Mouse (Mus musculus) midbrain, embryonic 12.5 days (tissue): Measurements from ENCODE around the gene Samd8. TPM values are rescaled to one million over a fixed set of nuclear protein-coding genes. Genes with fewer than 3 reads are reported as not detected.

Experiments
- ATAC-seq: fragments of 200-750 bp; cut with Nextera tagmentation; 2 replicates; pipeline ENCODE4 v1.8.0; 2017; ENCODE audit warnings: low read depth, moderate TSS enrichment, moderate library complexity; ENCODE audit not compliant: low FRiP score
- H3K27ac ChIP-seq: fragments of 300-500 bp; sonication (generic); replicated peaks from 2 replicates; pipeline ENCODE4 v1.5.1; 2016; ENCODE audit warnings: mild to moderate bottlenecking
- H3K27me3 ChIP-seq: fragments of 300-500 bp; sonication (generic); 2 replicates; pipeline ENCODE4 v1.6.1; 2016; ENCODE audit warnings: mild to moderate bottlenecking
- H3K36me3 ChIP-seq: fragments of 300-500 bp; sonication (generic); 2 replicates; pipeline ENCODE4 v1.6.1; 2016
- H3K4me1 ChIP-seq: fragments of 300-500 bp; sonication (generic); 2 replicates; pipeline ENCODE4 v1.6.1; 2016
- H3K4me2 ChIP-seq: fragments of 300-500 bp; sonication (generic); replicated peaks from 2 replicates; pipeline ENCODE4 v1.6.1; 2016; ENCODE audit warnings: mild to moderate bottlenecking, moderate library complexity
- H3K4me3 ChIP-seq: fragments of 300-500 bp; sonication (generic); 2 replicates; pipeline ENCODE4 v1.5.1; 2016; ENCODE audit warnings: mild to moderate bottlenecking
- H3K9ac ChIP-seq: fragments of 300-500 bp; sonication (generic); replicated peaks from 2 replicates; pipeline ENCODE4 v1.6.1; 2016; ENCODE audit warnings: mild to moderate bottlenecking, moderate library complexity
- H3K9me3 ChIP-seq: fragments of 300-500 bp; sonication (generic); 2 replicates; pipeline ENCODE4 v1.6.1; 2016; ENCODE audit warnings: mild to moderate bottlenecking
- WGBS: fragments of 180-500 bp; shearing (Covaris S2); methylation state at CpG from one replicate; pipeline ENCODE4 v1.1.7; 2016; 5-methylcytosine and 5-hydroxymethylcytosine counted together
- polyA plus RNA-seq: library from polyadenylated mRNA; unstranded; fragments of >200 nt; fragmentation: Nextera tagmentation; extraction: Ambion mirVana; gene quantifications from 2 replicates; pipeline ENCODE4 v1.2.1, GENCODE M21; 2016

Samd8 gene
- polyA plus RNA-seq, 1 experiment from 2014 or later: 14.3 TPM

GRCm38 (mm10) chr14:21747436-21748141 lies 2.7 kb upstream of the Samd8 start:
- Histone ChIP-seq H3K4me2 (no peak overlapping the region), H3K4me3 (no peak overlapping the region), H3K4me1 (peaks cover 13% of the 10 kb centered on the region), H3K27ac (no peak overlapping the region), H3K9me3 (no peaks in the 10 kb centered on the region), H3K9ac (no peak overlapping the region), H3K36me3 (no peaks in the 10 kb centered on the region), H3K27me3 (peaks cover 7% of the 10 kb centered on the region; the same call in 1 of the 2 replicates)
- WGBS: 83% methylated on average over 14 of the region's 14 CpGs
- ATAC-seq: no peak

- H3K9ac ChIP-seq: no peak overlapping the region
- H3K27ac ChIP-seq: no peak overlapping the region
- peaks cover 7% of the 10 kb centered on the region; the same call in 1 of the 2 replicates for H3K27me3 ChIP-seq
- H3K36me3 ChIP-seq: no peaks in the 10 kb centered on the region
- H3K4me1 ChIP-seq: peaks cover 16% of the 10 kb centered on the region
- H3K4me3 ChIP-seq: no peak overlapping the region
- H3K9me3 ChIP-seq: no peaks in the 10 kb centered on the region
- WGBS: 44% methylated on average over 15 of the region's 15 CpGs
- no peak for ATAC-seq
- H3K4me2 ChIP-seq: no peak overlapping the region
Observed at GRCm38 (mm10) chr14:21748142-21748870, 2.0 kb upstream of the Samd8 start.

- ATAC-seq: peak; percentile 74
- Histone ChIP-seq H3K4me1 (peaks cover 16% of the 10 kb centered on the region), H3K9me3 (no peaks in the 10 kb centered on the region), H3K9ac (peak within 1 kb of the TSS; percentile 87), H3K27ac (peak within 1 kb of the TSS; percentile 84), H3K4me2 (peak within 1 kb of the TSS; percentile 71), H3K27me3 (no peaks in the 10 kb centered on the region), H3K36me3 (no peaks in the 10 kb centered on the region), H3K4me3 (peak within 1 kb of the TSS; percentile 77)
- WGBS: under 1% methylated on average over 26 of the region's 26 CpGs
Observed at GRCm38 (mm10) chr14:21750881-21751542, 681 bp downstream of the Samd8 start, which contains the start of gene Dusp13. Gene Dusp13 (minus strand): TSS chr14:21751181.

GRCm38 (mm10) chr14:21752411-21752810 lies 2.1 kb downstream of the Samd8 start:
- Histone ChIP-seq H3K27ac (no peak overlapping the region), H3K4me2 (peak overlapping the region; percentile 71; the same call in 1 of the 2 replicates), H3K9ac (no peak overlapping the region), H3K4me1 (peaks cover 16% of the 10 kb centered on the region), H3K4me3 (no peak overlapping the region), H3K9me3 (no peaks in the 10 kb centered on the region), H3K27me3 (no peaks in the 10 kb centered on the region), H3K36me3 (no peaks in the 10 kb centered on the region)
- WGBS: 92% methylated on average over 3 of the region's 3 CpGs
- no peak for ATAC-seq

- ATAC-seq: no peak
- peaks cover 16% of the 10 kb centered on the region for H3K4me1 ChIP-seq
- no peak overlapping the region for H3K4me3 ChIP-seq
- no peaks in the 10 kb centered on the region for H3K36me3 ChIP-seq
- no peak overlapping the region for H3K9ac ChIP-seq
- WGBS: 85% methylated on average over 4 of the region's 4 CpGs
- no peak overlapping the region for H3K4me2 ChIP-seq
- no peaks in the 10 kb centered on the region for H3K9me3 ChIP-seq
- no peak overlapping the region for H3K27ac ChIP-seq
- no peaks in the 10 kb centered on the region for H3K27me3 ChIP-seq
Observed at GRCm38 (mm10) chr14:21753367-21753766, 3.0 kb downstream of the Samd8 start.

DNA sequence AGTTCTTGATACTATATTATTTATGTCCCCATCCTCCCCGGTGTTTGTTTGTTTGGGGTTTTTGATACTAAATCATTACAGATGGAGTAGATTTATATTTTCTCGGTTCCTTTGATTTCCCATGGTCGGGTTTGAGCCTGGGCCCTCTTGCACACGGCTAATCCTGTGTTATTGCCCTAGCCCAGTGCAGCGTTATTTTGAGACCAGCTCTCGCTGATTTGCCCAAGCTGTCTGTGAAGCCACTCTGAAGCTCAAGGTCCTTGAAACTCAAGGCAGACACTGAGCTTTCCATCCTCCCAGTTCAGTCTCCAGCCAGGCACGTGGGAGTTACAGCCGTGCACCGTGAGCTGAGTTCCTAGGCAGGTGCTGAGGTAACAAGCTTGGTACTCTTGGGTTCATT lies 11.2 kb downstream of the Samd8 start:
- Histone ChIP-seq H3K4me1 (peaks cover 4% of the 10 kb centered on the region; the same call in 1 of the 2 replicates), H3K4me2 (no peak overlapping the region), H3K27me3 (no peaks in the 10 kb centered on the region), H3K27ac (no peak overlapping the region), H3K4me3 (no peak overlapping the region), H3K9ac (no peak overlapping the region), H3K9me3 (no peaks in the 10 kb centered on the region), H3K36me3 (no peaks in the 10 kb centered on the region)
- WGBS: 90% methylated on average over 9 of the region's 9 CpGs
- no peak for ATAC-seq

- H3K4me1 ChIP-seq: peaks cover 12% of the 10 kb centered on the region
- no peaks in the 10 kb centered on the region for H3K36me3 ChIP-seq
- no peak overlapping the region for H3K9ac ChIP-seq
- no peaks in the 10 kb centered on the region for H3K27me3 ChIP-seq
- ATAC-seq: no peak
- H3K4me2 ChIP-seq: no peak overlapping the region
- no peaks in the 10 kb centered on the region for H3K9me3 ChIP-seq
- no peak overlapping the region for H3K27ac ChIP-seq
- WGBS: 88% methylated on average over 3 of the region's 3 CpGs
- H3K4me3 ChIP-seq: no peak overlapping the region
Observed at GRCm38 (mm10) chr14:21763736-21764135, 13.4 kb downstream of the Samd8 start.

DNA sequence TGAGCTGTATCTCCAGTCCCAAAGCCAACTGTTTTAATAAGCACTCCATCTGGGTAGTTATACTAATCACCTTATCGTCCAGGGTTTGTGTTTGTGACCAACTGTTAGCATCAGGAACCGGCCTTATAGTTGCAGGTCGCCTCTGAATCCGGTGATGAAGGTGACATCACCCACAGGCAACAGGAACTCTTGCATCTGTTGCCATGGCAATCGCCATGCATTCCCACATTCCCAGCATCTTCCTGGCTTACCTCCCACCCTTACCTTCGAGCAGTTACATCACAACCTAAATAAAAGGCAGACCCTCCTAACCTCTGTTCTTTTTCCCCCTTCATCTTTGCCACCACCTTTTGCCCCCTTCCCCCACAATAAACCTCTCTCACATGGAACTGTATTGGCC lies 14.3 kb downstream of the Samd8 start:
- ATAC-seq: no peak
- H3K4me3 ChIP-seq: no peak overlapping the region
- peaks cover 16% of the 10 kb centered on the region for H3K4me1 ChIP-seq
- H3K27me3 ChIP-seq: no peaks in the 10 kb centered on the region
- H3K36me3 ChIP-seq: no peaks in the 10 kb centered on the region
- no peak overlapping the region for H3K27ac ChIP-seq
- 88% methylated on average over 6 of the region's 6 CpGs for WGBS
- H3K9ac ChIP-seq: no peak overlapping the region
- H3K4me2 ChIP-seq: no peak overlapping the region
- no peaks in the 10 kb centered on the region for H3K9me3 ChIP-seq

- 70% methylated on average over 7 of the region's 7 CpGs for WGBS
- no peak for ATAC-seq
- no peaks in the 10 kb centered on the region for H3K9me3 ChIP-seq
Observed at GRCm38 (mm10) chr14:21765754-21766397, 15.5 kb downstream of the Samd8 start.

DNA sequence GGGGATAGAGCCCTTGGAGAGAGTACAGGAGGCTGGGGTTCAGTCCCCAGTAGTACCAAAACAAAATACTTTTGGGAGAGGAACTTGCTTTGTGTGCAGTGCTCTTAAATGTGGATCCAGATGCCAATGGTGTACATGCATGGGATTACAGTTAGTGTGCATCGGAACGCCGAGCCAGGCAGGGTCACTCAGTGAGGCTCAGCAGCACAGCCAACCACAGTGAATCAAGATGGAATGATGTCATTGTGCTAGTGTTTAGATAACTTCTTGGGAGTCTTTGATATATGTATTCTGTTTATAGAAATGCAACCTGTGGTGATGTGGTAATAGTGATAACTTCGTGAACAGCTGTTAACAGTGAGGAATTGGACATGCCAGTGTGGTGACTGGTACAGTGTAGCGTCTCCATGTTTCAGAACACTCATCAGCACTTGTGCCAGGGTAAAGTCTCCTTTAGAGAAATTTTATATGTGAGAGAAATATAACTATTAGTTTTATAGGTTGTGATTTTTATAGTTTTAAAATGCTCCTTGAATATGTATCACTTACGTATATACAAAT lies 16.1 kb downstream of the Samd8 start:
- Histone ChIP-seq H3K4me1 (peaks cover 16% of the 10 kb centered on the region), H3K4me3 (no peak overlapping the region), H3K36me3 (no peaks in the 10 kb centered on the region), H3K9me3 (no peaks in the 10 kb centered on the region), H3K9ac (no peak overlapping the region), H3K4me2 (no peak overlapping the region), H3K27ac (no peak overlapping the region), H3K27me3 (no peaks in the 10 kb centered on the region)
- 94% methylated on average over 6 of the region's 6 CpGs for WGBS
- ATAC-seq: no peak

More at GRCm38 (mm10) chr14:21765754-21766397, 15.5 kb downstream of the Samd8 start:
- Histone ChIP-seq H3K4me3 (no peak overlapping the region), H3K9ac (no peak overlapping the region), H3K36me3 (no peaks in the 10 kb centered on the region), H3K4me1 (peaks cover 16% of the 10 kb centered on the region), H3K4me2 (no peak overlapping the region), H3K27ac (no peak overlapping the region), H3K27me3 (no peaks in the 10 kb centered on the region)

- Histone ChIP-seq H3K27me3 (no peaks in the 10 kb centered on the region), H3K4me3 (no peak overlapping the region), H3K4me2 (no peak overlapping the region), H3K27ac (no peak overlapping the region), H3K36me3 (0 out of 2 replicates have a peak, but pooled peaks cover 7% of the 10 kb centered on the region), H3K9me3 (no peaks in the 10 kb centered on the region), H3K9ac (no peak overlapping the region), H3K4me1 (peaks cover 12% of the 10 kb centered on the region)
- 81% methylated on average over 11 of the region's 11 CpGs for WGBS
- no peak for ATAC-seq
Observed at GRCm38 (mm10) chr14:21772506-21773281, 22.4 kb downstream of the Samd8 start.
